8 mouse cellular contexts compared by ENCODE assay signal in genomic region chr2:69585191-69585885, GRCm38 (mm10). TPM values are rescaled to one million over a fixed set of nuclear protein-coding genes. Genes with fewer than 3 reads are reported as not detected.
DNase-seq lines count a peak whose midpoint lies in the region; ATAC-seq and TF ChIP-seq lines count a peak whose summit lies in the region.

No protein-coding gene starts in this region.

- no peaks in the 10 kb centered on the region for H3K27me3 ChIP-seq in kidney, adult 2 months (replicated peaks; ENCODE audit: control insufficient read depth, insufficient read depth, low read length)
- peaks cover 83% of the 10 kb centered on the region for H3K27me3 ChIP-seq in forebrain, embryonic 10.5 days (ENCODE audit: poor library complexity, severe bottlenecking)
- H3K27me3 ChIP-seq in intestine, postnatal 0 days (replicated peaks; ENCODE audit: control insufficient read depth, insufficient read depth, low read length) = peaks cover 58% of the 10 kb centered on the region

- no peak for TF ChIP-seq CTCF in kidney, adult 2 months (conservative IDR thresholded peaks at IDR 0.05; ENCODE audit: insufficient read depth, insufficient read length, low read depth, low read length)
- no peak for TF ChIP-seq CTCF in intestine, postnatal 0 days (IDR thresholded peaks at IDR 0.05; ENCODE audit: low read depth)

- under 1% methylated on average over 61 of the region's 61 CpGs for WGBS in kidney, adult 2 months
- WGBS in forebrain, embryonic 10.5 days = under 1% methylated on average over 61 of the region's 61 CpGs
- under 1% methylated on average over 60 of the region's 61 CpGs for WGBS in intestine, postnatal 0 days

- H3K9ac ChIP-seq in intestine, postnatal 0 days (ENCODE audit: low read depth, low read length) = 0 out of 2 replicates have a peak overlapping the region, but pooled peaks have one; percentile 5

- peak; percentile 16; the same call in 1 of the 2 replicates for ATAC-seq in intestine, postnatal 0 days

- H3K9me3 ChIP-seq in forebrain, embryonic 10.5 days = no peaks in the 10 kb centered on the region
- H3K9me3 ChIP-seq in intestine, postnatal 0 days (ENCODE audit: control insufficient read depth) = no peaks in the 10 kb centered on the region

- peak overlapping the region; percentile 99 for H3K4me2 ChIP-seq in intestine, postnatal 0 days (replicated peaks; ENCODE audit: low read depth)

- no peak for TF ChIP-seq POLR2A in kidney, adult 2 months (IDR thresholded peaks at IDR 0.05; ENCODE audit: low read depth, low read length)

- DNase-seq in kidney, adult 2 months = no peak
- DNase-seq in kidney, postnatal 14 days = no peak
- peak; percentile 71 for DNase-seq in Muller cell, postnatal 12 days (ENCODE audit: inconsistent ontology term)
- DNase-seq in forebrain, embryonic 10.5 days (ENCODE audit: extremely low spot score, low spot score) = peak; percentile 66
- peak; percentile 79 for DNase-seq in neural tube, embryonic 10.5 days (ENCODE audit: extremely low spot score, low spot score)
- DNase-seq in thymus, adult 18-20 months = no peak
- no peak for DNase-seq in layer of hippocampus, adult 18-20 months (ENCODE audit: low spot score in 2 of 2)

- peak overlapping the region; percentile 60 for H3K4me3 ChIP-seq in kidney, adult 2 months (ENCODE audit: insufficient read depth, low read depth, low read length)
- peak overlapping the region; percentile 84 for H3K4me3 ChIP-seq in forebrain, embryonic 10.5 days
- peak overlapping the region; percentile 57 for H3K4me3 ChIP-seq in intestine, postnatal 0 days (ENCODE audit: low read depth, low read length)

- no peaks in the 10 kb centered on the region; the same call in 1 of the 2 replicates for H3K36me3 ChIP-seq in kidney, adult 2 months (ENCODE audit: control insufficient read depth, insufficient read depth, low read length)
- H3K36me3 ChIP-seq in forebrain, embryonic 10.5 days (replicated peaks) = no peaks in the 10 kb centered on the region
- no peaks in the 10 kb centered on the region for H3K36me3 ChIP-seq in intestine, postnatal 0 days (ENCODE audit: control insufficient read depth, insufficient read depth)

- H3K4me1 ChIP-seq in kidney, adult 2 months (ENCODE audit: control insufficient read depth, insufficient read depth, low read length) = peaks cover 9% of the 10 kb centered on the region
- H3K4me1 ChIP-seq in forebrain, embryonic 10.5 days = peaks cover 46% of the 10 kb centered on the region
- H3K4me1 ChIP-seq in intestine, postnatal 0 days (replicated peaks; ENCODE audit: control insufficient read depth, insufficient read depth, low read length) = 0 out of 2 replicates have a peak, but pooled peaks cover 11% of the 10 kb centered on the region

- peak overlapping the region; percentile 91 for H3K27ac ChIP-seq in kidney, adult 2 months (ENCODE audit: insufficient read depth, low read depth, low read length)
- peak overlapping the region; percentile 86 for H3K27ac ChIP-seq in forebrain, embryonic 10.5 days
- H3K27ac ChIP-seq in intestine, postnatal 0 days (ENCODE audit: low read depth, low read length) = no peak overlapping the region

RNA-seq across cellular contexts. Expression of gene Lrp2, which starts 0.5 kb away (rescaled TPM):
- 283 and 389 TPM in 2 replicates for polyA plus RNA-seq in kidney, adult 2 months (2012; rRNA removed)
- 3.3 TPM in 2 replicates for polyA plus RNA-seq in forebrain, embryonic 10.5 days (2016; fragmentation: Nextera tagmentation; extraction: Ambion mirVana)
- polyA plus RNA-seq in intestine, postnatal 0 days (2015; fragmentation: Nextera tagmentation; extraction: Ambion mirVana) = 1.6 TPM in 2 replicates
- total RNA-seq in layer of hippocampus, adult 18-20 months (2021) = under 1 TPM; 0.53 to 0.59 TPM

Comparison
In these comparisons a context has a peak if more than half of its experiments do, and no peak if none do; other contexts are left out.
1. DNase-seq: peak in Muller cell, postnatal 12 days (single experiment), forebrain, embryonic 10.5 days (single experiment) and neural tube, embryonic 10.5 days (single experiment); none in kidney, adult 2 months (single experiment), kidney, postnatal 14 days (single experiment), thymus, adult 18-20 months (0 of 2) and layer of hippocampus, adult 18-20 months (0 of 2).
2. RNA of gene Lrp2, which starts 0.5 kb away (polyA plus RNA-seq): 283 to 389 TPM in kidney, adult 2 months; 3.3 TPM in forebrain, embryonic 10.5 days and 1.6 TPM in intestine, postnatal 0 days; every median in the first group is over 10 times any median in the second.
3. Peak in every context shown above with its lines, with median percentiles within 50 percentile points of each other: H3K4me3 ChIP-seq.